In genomic region chr2:19599801-19600200, GRCm38 (mm10) we compare ENCODE assay signal across 11 mouse cellular contexts. TPM values are rescaled to one million over a fixed set of nuclear protein-coding genes. Genes with fewer than 3 reads are reported as not detected.
"Had no signal": no experiment of that assay in that cellular context is flagged by ENCODE, and none has a peak within 500 bp of the region (broad histone marks: within the 10 kb centered on the region; RNA-seq: fewer than 3 reads in every experiment).

No protein-coding gene starts in this region.

- DNase-seq: kidney, adult 18-20 months; kidney, postnatal 10 days; kidney, postnatal 4 days; liver; liver, embryonic 13.5 days; liver, postnatal 0 days; lung, postnatal 14 days; spleen, adult 18-20 months had no signal

RNA-seq across cellular contexts. Expression of gene 4921504E06Rik, which starts 46.1 kb away (rescaled TPM):
- total RNA-seq: left cerebral cortex, postnatal 10 days; monocyte, adult 5-6 weeks; neutrophil, adult 5-6 weeks had no signal
